Mouse (Mus musculus) G1E (cell line): ENCODE data around the gene Crym.

Experiments used
- CTCF ChIP-seq: IDR thresholded peaks from 2 replicates; pipeline ENCODE4 v1.5.1; 2012; ENCODE audit warnings: low read depth, low read length, inconsistent platforms, mixed read lengths
- GATA1 ChIP-seq: IDR thresholded peaks from 2 replicates; pipeline ENCODE4 v1.6.1; 2012; ENCODE audit warnings: borderline replicate concordance, low read length, inconsistent platforms, mixed read lengths
- GATA2 ChIP-seq: IDR thresholded peaks from 2 replicates; pipeline ENCODE4 v1.6.1; 2012; ENCODE audit warnings: low read depth, low read length, inconsistent platforms, borderline replicate concordance
- POLR2AphosphoS5 ChIP-seq: IDR thresholded peaks from 2 replicates; pipeline ENCODE4 v1.6.1; 2012; ENCODE audit warnings: low read depth, low read length, inconsistent platforms; ENCODE audit not compliant: insufficient replicate concordance
- TAL1 ChIP-seq: conservative IDR thresholded peaks from 2 replicates; pipeline ENCODE4 v1.6.1; 2012; ENCODE audit warnings: low read depth, low read length, inconsistent platforms, mixed read lengths

DNA sequence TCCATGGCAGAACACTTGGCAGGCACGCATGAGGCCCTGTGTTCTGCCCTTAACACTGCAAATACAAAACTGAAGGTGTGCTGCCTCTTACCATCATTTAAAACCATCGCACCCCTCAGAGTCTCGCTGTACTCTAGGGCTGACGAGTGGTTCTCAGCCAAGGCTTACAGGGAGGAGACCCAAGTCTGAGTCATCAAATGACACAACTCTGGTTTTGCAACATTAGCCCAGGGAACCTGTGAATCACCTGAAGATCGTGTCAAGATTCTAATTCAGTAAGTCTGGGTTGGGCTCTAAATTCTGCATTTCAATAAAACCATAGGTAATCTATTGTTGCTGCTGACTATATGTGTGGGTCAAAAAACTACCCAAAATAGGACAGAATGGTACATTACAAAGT, 21.4 kb downstream of the Crym start:
- TF ChIP-seq CTCF = no peak
- TF ChIP-seq GATA1 = no peak
- no peak for TF ChIP-seq TAL1
- TF ChIP-seq POLR2AphosphoS5 = no peak
- no peak for TF ChIP-seq GATA2
